Mouse (Mus musculus) brain, adult 2 months (tissue): Measurements from ENCODE around the gene Cradd.

Experiments
- DNase-seq: peaks from one replicate; pipeline ENCODE4 v3.0.0; 2011; ENCODE audit warnings: low read depth, low spot score

Cradd gene

GRCm38 (mm10) chr10:95200323-95200722, 123.6 kb downstream of the Cradd start:
- DNase-seq: peak; percentile 74

GRCm38 (mm10) chr10:95199541-95200269, 124.2 kb downstream of the Cradd start:
- DNase-seq: peak; percentile 47

GRCm38 (mm10) chr10:95197377-95197776, 126.6 kb downstream of the Cradd start:
- DNase-seq: peak; percentile 40

- no peak for DNase-seq
These were observed 128.2 kb downstream of the Cradd start for GRCm38 (mm10) chr10:95195719-95196118.

- no peak for DNase-seq
These were observed 129.2 kb downstream of the Cradd start for GRCm38 (mm10) chr10:95194776-95195175.

GRCm38 (mm10) chr10:95193875-95194281, 130.1 kb downstream of the Cradd start:
- no peak for DNase-seq

- DNase-seq: no peak
These were observed 132.1 kb downstream of the Cradd start for GRCm38 (mm10) chr10:95191881-95192280.

GRCm38 (mm10) chr10:95191151-95191655, 132.7 kb downstream of the Cradd start:
- peak; percentile 10 for DNase-seq

- no peak for DNase-seq
These were observed 134.3 kb downstream of the Cradd start for GRCm38 (mm10) chr10:95189550-95190211.

- no peak for DNase-seq
These were observed 139.7 kb downstream of the Cradd start for GRCm38 (mm10) chr10:95184210-95184609.

GRCm38 (mm10) chr10:95183051-95183450, 140.9 kb downstream of the Cradd start:
- DNase-seq: peak; percentile 88

GRCm38 (mm10) chr10:95182405-95182804, 141.5 kb downstream of the Cradd start:
- DNase-seq: no peak

- DNase-seq: peak; percentile 84
These were observed 142.4 kb downstream of the Cradd start for GRCm38 (mm10) chr10:95181553-95181952.

- DNase-seq: no peak
These were observed 143.0 kb downstream of the Cradd start for GRCm38 (mm10) chr10:95180900-95181299.

GRCm38 (mm10) chr10:95180177-95180576, 143.8 kb downstream of the Cradd start:
- DNase-seq: no peak

- DNase-seq: no peak
These were observed 145.1 kb downstream of the Cradd start for GRCm38 (mm10) chr10:95178785-95179184.

GRCm38 (mm10) chr10:95175423-95176120, 148.4 kb downstream of the Cradd start:
- DNase-seq: no peak

- no peak for DNase-seq
These were observed 149.7 kb downstream of the Cradd start for GRCm38 (mm10) chr10:95174260-95174659.

GRCm38 (mm10) chr10:95170721-95171354, 153.1 kb downstream of the Cradd start:
- no peak for DNase-seq

GRCm38 (mm10) chr10:95164949-95165348, 159.0 kb downstream of the Cradd start:
- no peak for DNase-seq

GRCm38 (mm10) chr10:95162691-95163374, 161.1 kb downstream of the Cradd start:
- no peak for DNase-seq
